Mouse (Mus musculus) midbrain, embryonic 13.5 days (tissue): ENCODE measurements at regions not wholly inside any gene's neighbourhood (a gene's known extent, or its start where the extent isn't known, plus 50 kb on each side); places are given as distances from the start of the nearest gene placed in this dataset.
A peak's percentile ranks its signal among the peaks of the same experiment; 100 is the strongest.

Experiments used
- ATAC-seq: fragments of 200-750 bp; cut with Nextera tagmentation; 2 replicates; pipeline ENCODE4 v1.8.0; 2017; ENCODE audit warnings: mild to moderate bottlenecking, moderate TSS enrichment, moderate library complexity
- H3K27ac ChIP-seq: fragments of 300-500 bp; sonication (generic); 2 replicates; pipeline ENCODE4 v1.5.1; 2015; ENCODE audit warnings: inconsistent platforms, mild to moderate bottlenecking, moderate library complexity
- H3K27me3 ChIP-seq: fragments of 300-500 bp; sonication (generic); 2 replicates; pipeline ENCODE4 v1.6.1; 2015; ENCODE audit warnings: mild to moderate bottlenecking, inconsistent platforms
- H3K36me3 ChIP-seq: fragments of 300-500 bp; sonication (generic); 2 replicates; pipeline ENCODE4 v1.6.1; 2015; ENCODE audit warnings: mild to moderate bottlenecking, inconsistent platforms
- H3K4me1 ChIP-seq: fragments of 300-500 bp; sonication (generic); replicated peaks from 2 replicates; pipeline ENCODE4 v1.6.1; 2015; ENCODE audit warnings: inconsistent platforms
- H3K4me2 ChIP-seq: fragments of 300-500 bp; sonication (generic); replicated peaks from 2 replicates; pipeline ENCODE4 v1.6.1; 2015; ENCODE audit warnings: moderate library complexity, mild to moderate bottlenecking, inconsistent platforms
- H3K4me3 ChIP-seq: fragments of 300-500 bp; sonication (generic); replicated peaks from 2 replicates; pipeline ENCODE4 v1.5.1; 2015; ENCODE audit warnings: mild to moderate bottlenecking, inconsistent platforms
- H3K9ac ChIP-seq: fragments of 300-500 bp; sonication (generic); replicated peaks from 2 replicates; pipeline ENCODE4 v1.6.1; 2015; ENCODE audit warnings: mild to moderate bottlenecking, inconsistent platforms
- H3K9me3 ChIP-seq: fragments of 300-500 bp; sonication (generic); 2 replicates; pipeline ENCODE4 v1.6.1; 2016; ENCODE audit warnings: mild to moderate bottlenecking, inconsistent platforms
- WGBS: fragments of 180-500 bp; shearing (Covaris S2); methylation state at CpG from one replicate; pipeline ENCODE4 v1.1.7; 2015; 5-methylcytosine and 5-hydroxymethylcytosine counted together

DNA sequence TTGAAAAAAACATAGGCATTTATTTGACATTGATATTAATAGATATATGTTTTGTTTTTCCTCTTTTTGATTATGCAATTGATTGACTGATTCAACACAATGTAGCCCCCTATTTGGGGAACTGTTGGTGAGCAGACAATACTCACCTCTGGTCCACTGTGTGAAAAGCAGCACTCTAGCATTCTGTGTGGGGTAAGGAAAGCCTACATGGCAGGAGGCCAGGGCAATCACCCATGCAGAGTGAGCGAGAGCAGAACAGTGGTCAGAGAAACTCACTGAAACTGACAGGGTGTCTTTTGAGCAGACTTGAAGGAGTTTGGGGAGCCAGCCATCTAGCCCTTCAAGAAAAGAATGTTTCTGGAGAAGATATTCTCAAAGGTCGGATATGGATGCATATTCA lies 73.2 kb upstream of the Azi2 start:
- no peak for ATAC-seq
- no peak overlapping the region for H3K4me3 ChIP-seq
- WGBS = 75% methylated on average over 2 of the region's 2 CpGs
- no peak overlapping the region for H3K4me2 ChIP-seq
- no peaks in the 10 kb centered on the region for H3K27me3 ChIP-seq
- H3K9ac ChIP-seq = no peak overlapping the region
- H3K9me3 ChIP-seq = peaks cover 3% of the 10 kb centered on the region; the same call in 1 of the 2 replicates
- no peaks in the 10 kb centered on the region for H3K36me3 ChIP-seq
- H3K4me1 ChIP-seq = no peaks in the 10 kb centered on the region
- H3K27ac ChIP-seq = no peak overlapping the region

GRCm38 (mm10) chr9:117966326-117966989 lies 73.8 kb upstream of the Azi2 start:
- H3K4me2 ChIP-seq = no peak overlapping the region
- no peak overlapping the region for H3K9ac ChIP-seq
- no peaks in the 10 kb centered on the region for H3K27me3 ChIP-seq
- peak; percentile 58 for ATAC-seq
- no peaks in the 10 kb centered on the region for H3K4me1 ChIP-seq
- H3K27ac ChIP-seq = no peak overlapping the region
- no peaks in the 10 kb centered on the region for H3K36me3 ChIP-seq
- H3K9me3 ChIP-seq = no peaks in the 10 kb centered on the region
- H3K4me3 ChIP-seq = no peak overlapping the region
- WGBS = 62% methylated on average over 10 of the region's 10 CpGs

- no peaks in the 10 kb centered on the region for H3K27me3 ChIP-seq
- no peak for ATAC-seq
These were observed 77.9 kb upstream of the Azi2 start for GRCm38 (mm10) chr9:117962088-117963030.

GRCm38 (mm10) chr9:117959845-117960244 lies 80.5 kb upstream of the Azi2 start:
- H3K9ac ChIP-seq = no peak overlapping the region
- H3K27ac ChIP-seq = no peak overlapping the region
- no peak overlapping the region for H3K4me2 ChIP-seq
- no peak overlapping the region for H3K4me3 ChIP-seq
- H3K36me3 ChIP-seq = no peaks in the 10 kb centered on the region
- no peaks in the 10 kb centered on the region for H3K9me3 ChIP-seq
- H3K27me3 ChIP-seq = no peaks in the 10 kb centered on the region
- no peak for ATAC-seq
- 91% methylated on average over 2 of the region's 2 CpGs for WGBS
- peaks cover 11% of the 10 kb centered on the region; the same call in 1 of the 2 replicates for H3K4me1 ChIP-seq

More at GRCm38 (mm10) chr9:117962088-117963030, 77.9 kb upstream of the Azi2 start:
- no peak overlapping the region for H3K9ac ChIP-seq
- H3K36me3 ChIP-seq = no peaks in the 10 kb centered on the region
- H3K4me1 ChIP-seq = no peaks in the 10 kb centered on the region
- WGBS = 68% methylated on average over 9 of the region's 9 CpGs
- no peak overlapping the region for H3K4me3 ChIP-seq
- no peaks in the 10 kb centered on the region for H3K9me3 ChIP-seq
- H3K27ac ChIP-seq = no peak overlapping the region
- H3K4me2 ChIP-seq = no peak overlapping the region

- Histone ChIP-seq H3K36me3 (no peaks in the 10 kb centered on the region), H3K4me3 (no peak overlapping the region), H3K27me3 (no peaks in the 10 kb centered on the region), H3K4me2 (no peak overlapping the region), H3K9ac (no peak overlapping the region), H3K27ac (no peak overlapping the region; the same call in 1 of the 2 replicates), H3K9me3 (no peaks in the 10 kb centered on the region), H3K4me1 (peaks cover 11% of the 10 kb centered on the region; the same call in 1 of the 2 replicates)
- no peak for ATAC-seq
- 64% methylated on average over 2 of the region's 2 CpGs for WGBS
These were observed 83.1 kb upstream of the Azi2 start for GRCm38 (mm10) chr9:117957195-117957594.

DNA sequence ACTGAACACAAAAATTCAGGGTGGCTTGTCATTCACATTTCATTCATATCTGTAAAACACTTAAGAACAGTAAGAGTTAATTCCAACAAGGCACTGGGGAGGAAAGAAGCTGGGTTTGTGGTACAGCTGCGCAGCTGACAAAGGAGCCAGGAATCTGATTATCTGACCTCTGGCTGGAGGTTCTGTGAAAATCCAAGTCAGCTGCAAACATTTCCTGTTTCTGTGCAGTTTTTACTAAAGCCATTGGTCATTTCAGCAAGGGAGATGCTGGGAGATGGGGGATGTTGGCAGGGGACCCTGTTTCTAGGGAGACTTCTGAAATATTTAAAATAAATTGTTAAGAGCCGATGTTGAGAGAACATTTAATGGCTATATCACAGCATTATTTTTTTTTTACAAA lies 83.6 kb upstream of the Azi2 start:
- 16% methylated on average over 2 of the region's 2 CpGs for WGBS
- H3K9me3 ChIP-seq = no peaks in the 10 kb centered on the region
- no peak for ATAC-seq
- no peaks in the 10 kb centered on the region for H3K27me3 ChIP-seq
- no peak overlapping the region for H3K4me2 ChIP-seq
- H3K36me3 ChIP-seq = no peaks in the 10 kb centered on the region
- no peak overlapping the region; the same call in 1 of the 2 replicates for H3K27ac ChIP-seq
- H3K4me1 ChIP-seq = peaks cover 11% of the 10 kb centered on the region; the same call in 1 of the 2 replicates
- H3K4me3 ChIP-seq = no peak overlapping the region
- no peak overlapping the region for H3K9ac ChIP-seq

DNA sequence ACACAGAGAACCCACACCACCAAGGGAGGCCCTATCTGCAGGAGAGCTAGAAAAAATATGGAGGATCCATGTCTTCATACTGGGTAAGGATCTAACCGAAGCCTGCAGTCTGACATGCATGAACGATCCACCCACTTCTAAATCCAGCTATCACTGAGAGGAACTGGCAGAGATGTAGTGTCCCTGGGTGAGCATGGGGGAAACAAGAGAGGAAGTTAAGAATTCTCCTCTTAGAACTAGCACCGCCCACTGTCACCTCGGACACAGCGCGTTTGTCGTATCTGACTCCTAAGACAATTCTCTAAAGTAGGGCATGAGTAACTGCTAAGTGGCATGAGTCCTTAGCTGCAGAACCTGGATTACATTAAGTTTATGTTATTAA lies 112.8 kb upstream of the Azi2 start:
- 0 out of 2 replicates have a peak, but pooled peaks cover 3% of the 10 kb centered on the region for H3K4me1 ChIP-seq
- no peaks in the 10 kb centered on the region for H3K36me3 ChIP-seq
- H3K27ac ChIP-seq = no peak overlapping the region
- no peak for ATAC-seq
- H3K9ac ChIP-seq = no peak overlapping the region
- H3K9me3 ChIP-seq = no peaks in the 10 kb centered on the region
- H3K27me3 ChIP-seq = no peaks in the 10 kb centered on the region
- 86% methylated on average over 7 of the region's 7 CpGs for WGBS
- H3K4me3 ChIP-seq = no peak overlapping the region
- H3K4me2 ChIP-seq = no peak overlapping the region

- Histone ChIP-seq H3K4me2 (no peak overlapping the region), H3K9me3 (no peaks in the 10 kb centered on the region), H3K9ac (no peak overlapping the region), H3K27ac (no peak overlapping the region), H3K4me1 (0 out of 2 replicates have a peak, but pooled peaks cover 3% of the 10 kb centered on the region), H3K36me3 (no peaks in the 10 kb centered on the region), H3K4me3 (no peak overlapping the region), H3K27me3 (no peaks in the 10 kb centered on the region)
- 85% methylated on average over 5 of the region's 5 CpGs for WGBS
- no peak for ATAC-seq
These were observed 113.4 kb upstream of the Azi2 start for GRCm38 (mm10) chr9:117926700-117927465.

DNA sequence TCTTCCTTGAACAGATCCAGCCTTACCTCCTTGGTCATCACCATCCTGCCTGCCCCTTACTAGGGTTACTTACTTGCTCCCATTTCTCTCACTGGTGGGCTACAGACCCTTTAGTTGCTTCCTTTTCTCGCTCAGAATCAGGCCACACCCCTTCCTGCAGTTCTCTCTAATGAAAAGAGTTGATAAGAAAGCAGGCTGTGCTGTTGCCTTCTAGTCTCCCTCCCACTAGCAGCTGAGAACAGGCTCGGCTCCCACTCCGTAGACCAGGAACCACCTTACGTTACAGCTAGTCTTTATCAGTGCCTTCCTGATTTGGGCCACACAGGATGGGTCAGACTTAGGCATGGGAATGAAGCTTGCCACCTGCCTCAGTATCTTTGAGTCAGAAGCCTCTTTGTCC lies 117.3 kb upstream of the Azi2 start:
- 68% methylated on average over 4 of the region's 4 CpGs for WGBS
- H3K27me3 ChIP-seq = no peaks in the 10 kb centered on the region
- no peak overlapping the region for H3K27ac ChIP-seq
- H3K4me1 ChIP-seq = 0 out of 2 replicates have a peak, but pooled peaks cover 3% of the 10 kb centered on the region
- ATAC-seq = no peak
- H3K4me2 ChIP-seq = no peak overlapping the region
- no peaks in the 10 kb centered on the region for H3K9me3 ChIP-seq
- no peak overlapping the region for H3K4me3 ChIP-seq
- no peak overlapping the region for H3K9ac ChIP-seq
- H3K36me3 ChIP-seq = no peaks in the 10 kb centered on the region

DNA sequence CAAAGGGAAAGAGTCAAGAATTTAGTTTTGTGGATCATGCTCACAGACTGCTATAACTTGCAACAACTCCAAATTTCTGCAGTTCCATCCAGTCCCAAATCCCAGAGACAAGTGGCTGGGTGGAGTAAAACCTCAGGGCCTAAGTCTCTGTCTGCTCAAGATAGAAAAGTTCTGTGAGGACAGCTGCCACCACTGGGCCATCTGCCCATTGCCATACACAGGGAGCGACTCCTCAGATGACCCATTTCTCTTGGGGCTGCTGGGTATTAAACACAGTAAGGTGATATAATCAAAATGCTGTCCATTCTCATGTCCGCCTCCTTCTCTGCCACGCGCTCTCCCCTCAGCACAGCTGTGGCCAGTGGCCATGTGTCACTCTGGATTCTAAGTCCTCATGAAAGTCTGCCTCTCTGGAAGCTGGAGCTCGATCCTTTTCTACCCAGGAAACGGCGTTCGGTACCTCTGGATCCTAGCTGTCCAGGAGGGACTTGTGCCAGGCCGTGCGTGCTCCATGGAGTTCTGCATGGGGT lies 132.3 kb upstream of the Azi2 start:
- 95% methylated on average over 10 of the region's 10 CpGs for WGBS
- no peak overlapping the region for H3K27ac ChIP-seq
- H3K4me3 ChIP-seq = no peak overlapping the region
- H3K9me3 ChIP-seq = no peaks in the 10 kb centered on the region
- no peak overlapping the region for H3K4me2 ChIP-seq
- H3K36me3 ChIP-seq = no peaks in the 10 kb centered on the region
- H3K9ac ChIP-seq = no peak overlapping the region
- no peaks in the 10 kb centered on the region for H3K4me1 ChIP-seq
- no peak for ATAC-seq
- no peaks in the 10 kb centered on the region for H3K27me3 ChIP-seq

DNA sequence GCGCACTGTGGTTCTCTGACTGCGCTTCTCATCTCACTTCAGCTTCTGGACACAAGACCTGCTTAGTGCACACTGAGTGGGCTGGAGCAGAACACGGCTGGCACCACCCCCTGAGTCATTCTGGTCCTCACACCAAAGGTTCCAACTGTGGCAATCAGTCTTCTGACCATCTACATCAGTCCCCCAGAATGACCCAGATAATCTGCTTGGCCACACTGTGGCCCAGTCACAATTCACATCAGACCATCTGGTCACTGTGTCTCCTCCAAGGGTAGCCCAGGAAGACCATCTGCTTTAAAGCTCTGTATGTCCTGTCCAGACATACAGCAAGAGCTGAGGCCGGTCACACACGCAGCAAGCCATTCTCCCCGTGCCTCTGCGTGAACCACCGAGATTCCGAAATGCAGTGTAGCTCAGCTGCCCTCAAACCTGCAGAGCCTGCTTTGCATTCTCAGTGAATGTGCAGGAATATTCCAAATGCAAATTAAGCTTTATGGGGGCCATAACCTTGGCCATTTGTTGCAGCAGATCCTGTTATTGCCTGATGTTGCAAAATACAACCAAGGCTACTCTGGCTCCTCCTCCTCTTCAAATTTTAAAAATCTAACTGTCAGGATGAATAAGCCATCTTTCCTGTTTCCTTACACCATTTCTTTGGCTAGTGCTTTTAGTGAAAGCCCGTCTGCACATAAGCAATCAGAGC lies 135.1 kb upstream of the Azi2 start:
- H3K9ac ChIP-seq = no peak overlapping the region
- no peaks in the 10 kb centered on the region for H3K4me1 ChIP-seq
- no peaks in the 10 kb centered on the region for H3K27me3 ChIP-seq
- ATAC-seq = no peak
- H3K36me3 ChIP-seq = no peaks in the 10 kb centered on the region
- no peaks in the 10 kb centered on the region for H3K9me3 ChIP-seq
- H3K4me3 ChIP-seq = no peak overlapping the region
- 86% methylated on average over 10 of the region's 10 CpGs for WGBS
- no peak overlapping the region for H3K4me2 ChIP-seq
- H3K27ac ChIP-seq = no peak overlapping the region
